Mouse (Mus musculus) heart, postnatal 14 days (tissue): ENCODE measurements around the gene Pax7. TPM values are rescaled to one million over a fixed set of nuclear protein-coding genes. Genes with fewer than 3 reads are reported as not detected.

Experiments used
- DNase-seq, 2 experiments: peaks; one replicate each; pipeline ENCODE4 v3.0.0; 2021 to 2022
- intact Hi-C: fragments of 180-260 bp; cut with DNase I; formaldehyde crosslinking; loops from one replicate; pipeline ENCODE4 v1.15.1; 2025
- total RNA-seq, 2 experiments: library from RNA; stranded (reverse); gene quantifications; 2 replicates each; pipeline ENCODE4 v1.2.3; 2021

The Pax7 gene
- total RNA-seq, 2 experiments from 2014 or later, result not detected

DNA sequence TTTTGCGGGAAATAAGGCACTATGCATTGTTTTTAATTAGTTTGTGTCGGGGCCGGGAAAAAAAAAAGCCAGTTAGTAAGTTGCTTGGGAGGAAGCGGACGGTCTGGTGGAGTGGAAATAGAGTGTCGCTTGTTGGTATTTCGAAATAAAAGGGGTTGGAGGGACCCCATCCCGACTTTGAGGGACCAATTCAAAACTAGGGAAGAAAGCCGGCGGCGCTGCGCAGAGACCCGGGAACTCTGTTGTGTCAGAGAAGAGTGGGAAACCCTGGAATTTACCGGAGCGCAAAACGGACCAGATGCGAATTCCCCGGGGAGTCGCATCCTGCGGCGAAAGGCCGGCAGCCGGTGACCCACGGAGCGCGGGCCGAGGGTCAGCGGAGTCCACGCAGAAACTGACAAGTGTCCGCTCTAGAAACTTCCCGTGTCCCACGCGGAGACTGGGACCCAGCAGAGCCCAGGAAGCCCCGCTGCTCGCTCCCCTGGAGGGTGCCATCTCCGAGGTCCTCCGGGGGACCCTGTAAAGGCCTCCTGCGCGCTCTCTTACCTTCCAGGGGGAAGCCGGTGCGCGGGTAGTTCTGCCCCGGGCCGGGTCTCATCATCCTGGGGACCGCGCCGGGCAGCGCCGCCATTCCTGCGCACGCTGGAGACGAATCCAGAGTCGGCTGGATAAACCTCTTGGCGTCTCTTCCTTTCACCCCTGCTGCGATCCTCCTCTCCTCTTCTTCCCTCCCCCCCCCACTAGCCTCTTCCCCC, 870 bp downstream of the Pax7 start:
- no peak for DNase-seq
- intact Hi-C loops, result no loop called here

GRCm38 (mm10) chr4:139831501-139832230, 1.7 kb downstream of the Pax7 start:
- DNase-seq, result no peak
- intact Hi-C loops, result no loop called here

DNA sequence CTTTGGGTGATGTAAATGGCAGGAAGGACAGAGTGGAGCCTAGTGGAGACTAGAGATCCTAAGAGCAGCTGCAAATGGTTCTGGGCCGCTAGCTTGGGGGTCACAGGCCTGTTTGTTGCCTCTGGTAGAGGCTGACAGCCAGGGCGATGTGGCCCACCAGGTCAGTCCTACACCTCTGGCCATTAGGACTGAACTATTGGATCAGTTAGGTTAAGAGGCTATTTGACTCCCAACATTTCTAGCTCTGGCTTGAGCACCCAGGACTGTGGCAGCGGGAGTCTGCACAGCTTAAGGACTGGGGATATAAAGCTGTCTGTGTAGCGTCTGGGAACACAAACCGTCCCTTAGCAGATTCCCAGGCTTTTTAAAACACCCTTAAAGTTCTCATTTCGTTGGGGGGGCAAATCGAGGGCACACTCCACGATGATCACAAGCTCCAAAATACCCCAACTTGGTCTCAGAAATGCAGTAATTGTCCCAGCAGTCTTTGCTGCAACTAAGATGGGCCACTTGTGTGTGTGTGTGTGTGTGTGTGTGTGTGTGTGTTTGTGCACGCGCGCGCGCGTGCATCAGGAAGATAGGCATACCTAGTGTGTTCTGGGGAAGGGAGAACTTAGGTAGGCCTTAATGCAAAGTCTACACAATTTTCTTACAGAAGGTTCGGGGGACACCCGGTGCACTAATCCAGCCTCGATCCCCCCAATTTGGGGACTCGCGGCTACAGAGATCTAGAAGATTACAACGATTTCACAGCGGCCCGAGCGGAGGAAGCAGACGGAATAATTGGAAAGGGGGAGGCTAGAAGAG, 2.5 kb downstream of the Pax7 start:
- no peak for DNase-seq
- intact Hi-C loops, result no loop called here

DNA sequence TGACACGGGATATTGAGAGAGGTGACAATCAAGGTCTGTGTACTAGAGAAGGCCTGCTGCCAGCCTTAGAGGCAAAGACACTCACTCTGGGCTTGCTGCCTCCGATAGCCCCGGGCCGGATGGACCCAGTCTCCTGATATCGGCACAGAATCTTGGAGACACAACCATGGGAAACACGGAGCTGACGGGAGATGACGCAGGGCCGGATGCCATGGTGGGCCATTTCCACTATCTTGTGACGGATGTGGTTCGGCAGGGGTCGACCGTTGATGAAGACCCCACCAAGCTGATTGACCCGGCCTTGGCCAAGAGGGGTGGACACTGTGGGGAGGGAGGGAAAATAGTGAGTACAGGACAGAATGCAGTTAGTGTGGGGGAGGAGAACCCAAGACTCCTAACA, 3.3 kb downstream of the Pax7 start:
- DNase-seq, result no peak
- intact Hi-C loops, result no loop called here

DNA sequence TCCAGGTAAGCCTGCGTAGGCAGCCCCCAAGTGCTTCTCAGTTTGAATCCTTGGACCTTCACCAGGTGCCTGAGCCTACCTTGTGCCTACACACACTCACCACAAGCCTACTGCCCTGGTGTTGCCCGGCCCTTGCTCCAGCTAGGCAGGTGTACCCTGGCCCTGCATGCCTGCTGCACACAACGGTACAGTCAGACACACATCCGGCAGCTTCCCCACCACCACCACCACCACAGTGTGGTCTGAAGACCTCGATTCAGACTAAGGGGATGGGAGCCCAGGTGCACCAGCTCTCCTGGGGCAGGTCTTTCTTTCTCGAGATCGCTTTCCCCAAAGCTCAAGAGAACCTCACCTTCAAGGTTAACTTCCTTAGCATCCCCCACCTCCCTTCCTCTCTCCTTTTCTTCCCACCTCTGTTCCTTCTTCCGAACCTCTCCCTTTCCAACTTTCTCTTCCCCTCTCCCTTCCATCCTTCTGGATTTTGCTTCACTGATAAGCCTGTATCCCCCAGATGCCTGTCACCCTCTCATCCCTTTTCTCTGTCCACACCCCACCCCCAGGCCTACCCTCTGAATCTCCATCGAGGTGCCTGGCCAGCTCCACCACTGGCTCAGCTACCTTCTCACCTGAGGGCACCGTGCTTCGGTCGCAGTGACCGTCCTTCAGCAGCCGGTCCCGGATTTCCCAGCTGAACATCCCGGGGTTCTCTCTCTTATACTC, 4.3 kb downstream of the Pax7 start:
- no peak for DNase-seq
- intact Hi-C loops, result no loop called here

- intact Hi-C loops, result no loop called here
- DNase-seq, result no peak
These were observed 5.0 kb downstream of the Pax7 start for GRCm38 (mm10) chr4:139828283-139828678.

DNA sequence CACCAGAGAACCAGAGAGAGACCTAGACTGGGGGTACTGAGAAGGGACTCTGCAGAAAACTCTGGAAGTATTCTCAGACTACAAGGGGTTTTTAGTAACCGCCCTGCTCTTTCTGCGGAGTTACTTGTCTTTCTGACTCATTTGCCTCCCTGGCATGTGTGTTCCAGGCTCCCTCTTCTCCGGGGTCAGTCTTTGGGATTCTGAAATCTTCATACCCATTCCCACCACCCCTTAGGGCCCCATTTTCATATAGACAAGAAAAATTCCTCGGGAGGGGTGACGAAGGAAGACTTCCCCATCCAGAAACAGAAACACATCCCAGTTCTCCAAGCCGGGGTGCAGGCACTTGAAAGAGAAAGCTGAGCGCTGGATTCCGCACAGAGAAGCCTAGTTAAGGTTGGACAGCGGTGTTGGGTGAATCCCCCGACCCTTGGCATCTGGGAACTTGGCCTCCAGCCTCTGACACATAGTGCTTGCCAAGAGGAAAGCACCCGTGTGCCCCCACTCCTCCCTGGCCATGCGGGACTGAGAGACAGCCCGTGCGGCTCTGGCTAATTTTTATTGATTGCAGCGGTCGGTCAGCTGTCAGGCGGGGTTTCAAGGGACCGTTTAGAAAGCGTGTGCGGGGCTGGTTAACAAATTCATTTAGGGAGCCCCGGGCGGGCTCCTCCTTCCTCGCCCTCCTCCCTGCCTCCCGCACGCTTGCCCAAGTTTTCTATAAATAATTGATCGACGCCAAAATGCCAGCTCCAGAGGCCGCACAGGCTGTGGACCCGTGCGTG, 5.6 kb downstream of the Pax7 start:
- no peak for DNase-seq
- intact Hi-C loops, result no loop called here

DNA sequence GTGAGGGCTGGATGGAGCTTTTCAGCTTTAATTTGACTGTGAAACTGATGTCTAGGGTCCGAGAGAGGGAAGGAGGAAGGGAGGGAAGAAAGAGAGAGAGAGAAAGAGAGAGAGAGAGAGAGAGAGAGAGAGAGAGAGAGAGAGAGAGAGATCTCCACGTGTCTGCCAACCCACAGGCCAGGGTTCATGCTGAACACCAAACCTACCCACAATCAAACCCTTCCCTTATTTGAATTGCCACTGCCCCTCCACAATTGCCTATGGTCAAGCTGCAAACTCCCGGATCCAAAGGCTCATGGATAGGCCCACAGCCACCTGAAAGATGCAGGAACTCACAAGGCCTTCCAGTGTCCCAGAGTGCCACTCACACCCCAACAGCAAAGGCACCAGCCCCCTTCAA, 7.1 kb downstream of the Pax7 start:
- DNase-seq, result no peak
- intact Hi-C loops, result no loop called here

DNA sequence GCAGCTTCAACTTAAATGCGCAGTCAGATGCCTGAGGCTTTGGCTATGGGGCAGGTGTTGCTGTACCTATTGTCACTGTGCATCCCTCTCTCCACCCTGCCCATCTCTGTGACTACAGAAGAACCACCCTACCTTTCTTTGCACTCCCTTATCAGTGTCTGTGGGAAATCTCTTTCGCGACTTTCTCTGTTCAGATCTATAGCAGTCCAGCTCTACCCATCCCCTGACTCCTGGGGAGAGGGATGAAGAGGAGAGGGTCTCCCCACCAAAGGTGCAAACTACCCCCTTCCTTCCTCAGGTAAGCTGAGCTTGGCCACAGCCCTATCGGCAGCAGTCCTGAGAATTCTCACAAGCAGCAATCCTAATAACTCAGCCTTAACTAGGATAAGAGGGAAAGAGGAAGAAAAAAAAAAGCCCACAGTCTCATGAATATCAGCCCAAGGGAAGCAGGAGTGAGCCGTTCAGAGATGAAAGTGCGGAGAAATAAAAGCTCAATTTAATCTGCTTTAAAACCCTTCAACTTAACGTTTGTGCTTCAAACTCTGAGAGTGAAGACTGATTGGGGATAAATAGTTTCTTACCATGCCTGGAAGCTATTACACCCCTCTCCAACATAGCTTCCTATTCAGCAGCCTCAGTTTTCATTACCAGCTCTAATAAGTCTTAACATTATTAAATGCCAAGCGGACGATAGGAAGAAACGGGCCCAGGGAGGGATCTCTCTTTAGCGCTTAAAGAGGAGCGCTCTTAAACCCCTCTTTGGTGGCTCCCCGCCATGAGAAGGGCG, 7.8 kb downstream of the Pax7 start:
- intact Hi-C loops, result no loop called here
- DNase-seq, result no peak

DNA sequence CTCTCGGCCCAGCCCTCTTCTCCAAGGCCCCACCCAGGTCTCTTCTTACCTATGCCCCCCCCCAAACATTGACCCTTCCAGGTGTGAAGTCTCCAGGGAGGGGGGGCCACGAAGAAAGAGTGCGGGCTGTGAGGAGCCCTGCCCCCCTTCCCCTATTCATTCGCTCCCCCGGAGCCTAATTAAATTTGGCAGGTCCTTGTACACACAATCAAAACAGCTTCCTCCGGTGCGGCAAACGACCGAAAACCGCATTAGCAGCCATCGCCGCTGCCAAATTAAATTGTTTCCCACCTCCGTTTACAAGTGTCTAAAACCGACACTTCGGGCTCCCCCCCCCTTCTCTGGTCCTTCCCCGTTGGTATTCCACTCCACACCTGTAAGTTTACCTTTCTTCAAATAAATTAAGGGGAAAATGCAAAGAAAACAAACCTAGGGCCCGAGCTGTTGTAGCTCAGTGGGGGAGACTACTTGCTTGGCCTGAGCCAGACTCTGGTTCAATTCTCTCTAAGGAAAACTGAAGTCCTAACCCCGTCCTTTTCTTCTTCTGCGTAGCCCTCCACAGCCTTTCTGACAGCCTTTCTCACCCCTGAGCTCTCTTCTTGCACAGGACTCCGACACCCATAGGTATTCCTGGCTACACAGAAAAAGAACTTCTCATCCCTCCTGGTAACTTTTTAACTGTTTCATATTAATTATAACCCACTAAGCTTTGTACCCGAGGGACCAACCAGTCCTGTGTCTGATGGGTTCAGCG, 8.6 kb downstream of the Pax7 start:
- no peak for DNase-seq
- intact Hi-C loops, result no loop called here

- DNase-seq, result no peak
- intact Hi-C loops, result no loop called here
These were observed 9.4 kb downstream of the Pax7 start for GRCm38 (mm10) chr4:139823870-139824472.

- no peak for DNase-seq
- intact Hi-C loops, result no loop called here
These were observed 10.0 kb downstream of the Pax7 start for GRCm38 (mm10) chr4:139823138-139823869.

DNA sequence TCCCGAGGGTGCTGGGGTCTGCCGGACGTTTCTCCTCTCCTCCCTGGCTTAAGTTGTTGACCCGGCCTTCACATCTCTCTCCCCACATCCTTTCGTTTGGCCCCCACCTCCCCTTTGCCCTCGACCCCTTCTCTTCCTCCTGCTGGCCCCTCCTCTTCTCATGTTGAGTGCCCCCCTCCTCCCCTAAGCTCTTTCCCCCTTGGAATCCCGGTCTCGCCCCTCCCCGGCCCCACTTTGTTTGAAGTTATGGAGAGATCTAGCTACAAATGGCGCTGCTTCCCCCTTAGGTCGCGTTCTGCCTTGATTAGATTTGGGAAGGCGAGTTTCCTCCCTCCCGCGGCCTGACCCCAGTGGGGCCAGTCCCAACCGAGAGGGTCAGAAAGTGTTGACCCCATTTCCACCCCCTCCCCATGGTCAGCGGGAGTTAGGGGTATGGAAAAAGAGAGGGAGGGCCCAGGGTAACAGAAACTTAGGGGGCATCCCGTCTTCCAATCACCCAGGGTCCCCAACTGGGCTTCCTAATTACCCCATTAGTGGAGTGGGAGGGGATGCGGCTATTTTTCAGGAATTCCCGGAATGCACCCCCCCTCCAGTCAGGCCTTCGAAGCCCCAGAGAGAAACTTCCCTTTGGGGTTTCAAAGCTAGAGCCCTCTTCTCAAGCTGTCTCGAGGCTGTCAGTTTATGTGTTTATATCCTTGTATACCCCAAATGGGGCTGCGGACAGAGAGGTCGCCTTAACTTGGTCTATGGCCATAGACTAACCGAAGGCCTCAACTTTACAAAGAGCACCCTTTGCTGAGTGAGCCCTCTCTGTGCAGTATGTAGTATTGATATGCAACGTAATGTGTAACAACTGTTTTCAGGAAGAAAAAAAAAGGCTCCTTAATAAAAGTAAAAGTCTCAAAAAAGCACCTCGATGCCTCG, 10.9 kb downstream of the Pax7 start:
- intact Hi-C loops, result no loop called here
- DNase-seq, result no peak

DNA sequence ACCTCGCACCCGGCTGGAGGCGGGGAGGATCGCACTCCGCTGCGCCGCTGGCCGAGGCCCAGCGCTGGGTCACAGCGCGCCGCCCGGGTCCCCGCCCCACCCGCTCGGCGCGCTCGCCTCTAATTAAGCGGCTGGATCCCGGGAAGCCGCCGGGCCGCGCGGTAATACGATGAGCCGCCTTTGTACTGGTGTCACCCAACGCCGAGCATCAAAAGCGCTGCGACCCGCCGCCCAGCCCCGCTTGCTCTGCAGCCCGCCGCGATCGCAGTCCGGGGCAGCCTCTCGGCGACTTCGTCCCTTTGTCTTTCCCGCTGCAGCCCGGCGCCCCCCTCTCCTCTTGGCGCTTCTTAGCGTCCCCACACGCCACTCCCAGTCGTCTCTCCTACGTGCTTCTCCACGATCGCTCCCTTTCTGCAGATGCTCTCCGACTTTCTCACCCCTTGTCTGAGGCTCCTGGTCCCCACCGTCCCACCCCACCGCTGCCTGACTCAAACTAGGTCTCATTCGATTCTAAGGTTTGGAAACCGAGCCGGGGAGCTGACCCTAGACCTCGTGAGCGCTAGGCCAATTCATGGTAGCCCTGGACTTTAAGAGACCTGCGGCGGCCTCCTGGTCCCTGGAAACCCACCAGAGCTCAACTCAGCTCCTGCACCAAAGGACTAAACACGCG, 11.7 kb downstream of the Pax7 start:
- intact Hi-C loops, result no loop called here
- peak; percentile 18 for DNase-seq

DNA sequence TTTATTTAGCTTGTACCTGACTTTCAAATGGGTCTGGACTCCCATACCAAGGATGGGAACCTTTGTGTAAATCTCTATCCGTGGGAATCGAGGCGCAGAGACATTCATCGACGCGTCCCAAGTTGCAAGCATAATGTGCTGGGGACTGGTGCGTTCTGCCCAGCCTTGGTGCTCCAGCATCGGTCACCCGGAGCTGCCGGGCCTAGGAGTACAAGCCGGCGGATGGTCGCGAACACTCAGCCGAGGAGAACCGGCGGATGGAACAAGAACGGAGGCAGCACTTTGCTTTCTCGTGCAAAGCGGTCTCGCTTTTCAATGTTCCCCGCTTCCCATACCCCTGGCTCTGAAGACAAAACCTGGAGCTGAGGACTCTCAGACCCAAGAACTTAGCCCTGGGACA, 12.3 kb downstream of the Pax7 start:
- no peak for DNase-seq
- intact Hi-C loops, result no loop called here
